Mouse (Mus musculus) lung, postnatal 0 days (tissue): ENCODE results near the gene Gpx8. TPM values are rescaled to one million over a fixed set of nuclear protein-coding genes. Genes with fewer than 3 reads are reported as not detected.

Source experiments
- ATAC-seq: fragments of 200-750 bp; cut with Nextera tagmentation; 2 replicates; pipeline ENCODE4 v1.8.0; 2017; ENCODE audit warnings: moderate library complexity
- DNase-seq: peaks from one replicate; pipeline ENCODE4 v3.0.0-alpha.2; 2016; ENCODE audit warnings: low spot score
- H3K27ac ChIP-seq: fragments of 300-500 bp; sonication (generic); 2 replicates; pipeline ENCODE4 v1.5.1; 2014; ENCODE audit warnings: antibody characterized with exemption, mild to moderate bottlenecking, low read length, mixed read lengths
- H3K27me3 ChIP-seq: fragments of 300-500 bp; sonication (generic); replicated peaks from 2 replicates; pipeline ENCODE4 v1.6.1; 2014; ENCODE audit warnings: low read length, mixed read lengths; ENCODE audit not compliant: insufficient read depth
- H3K36me3 ChIP-seq: fragments of 300-500 bp; sonication (generic); 2 replicates; pipeline ENCODE4 v1.6.1; 2014; ENCODE audit warnings: low read length, mixed read lengths; ENCODE audit not compliant: insufficient read depth
- H3K4me1 ChIP-seq: fragments of 300-500 bp; sonication (generic); 2 replicates; pipeline ENCODE4 v1.6.1; 2014; ENCODE audit warnings: antibody characterized with exemption, low read depth, low read length, mixed read lengths; ENCODE audit not compliant: insufficient read depth
- H3K4me2 ChIP-seq: fragments of 300-500 bp; sonication (generic); replicated peaks from 2 replicates; pipeline ENCODE4 v1.6.1; 2014; ENCODE audit warnings: low read depth, mild to moderate bottlenecking, low read length, moderate library complexity, mixed read lengths
- H3K4me3 ChIP-seq: fragments of 300-500 bp; sonication (generic); 2 replicates; pipeline ENCODE4 v1.5.1; 2014; ENCODE audit warnings: low read depth, low read length
- H3K9ac ChIP-seq: fragments of 300-500 bp; sonication (generic); replicated peaks from 2 replicates; pipeline ENCODE4 v1.6.1; 2014; ENCODE audit warnings: low read depth, mild to moderate bottlenecking
- H3K9me3 ChIP-seq: fragments of 300-500 bp; sonication (generic); 2 replicates; pipeline ENCODE4 v1.6.1; 2016; ENCODE audit warnings: low read length, mixed read lengths
- CTCF ChIP-seq: IDR thresholded peaks from 2 replicates; pipeline ENCODE4 v1.5.1; 2016; ENCODE audit warnings: antibody characterized with exemption, mild to moderate bottlenecking
- EP300 ChIP-seq: IDR thresholded peaks from 2 replicates; pipeline ENCODE4 v1.6.1; 2016; ENCODE audit warnings: antibody characterized with exemption, mild to moderate bottlenecking, control low read depth
- WGBS: fragments of 180-500 bp; shearing (Covaris S2); extraction: QIAGEN DNeasy Blood & Tissue Kit; methylation state at CpG from one replicate; pipeline ENCODE4 v1.1.7; 2014; 5-methylcytosine and 5-hydroxymethylcytosine counted together
- polyA plus RNA-seq: library from polyadenylated mRNA; unstranded; fragments of >200 nt; fragmentation: Nextera tagmentation; extraction: Ambion mirVana; gene quantifications from 2 replicates; pipeline ENCODE4 v1.2.1, GENCODE M21; 2015

The Gpx8 gene
- polyA plus RNA-seq, 1 experiment from 2014 or later = 132 TPM

GRCm38 (mm10) chr13:113012683-113013082, 33.5 kb downstream of the Gpx8 start:
- Histone ChIP-seq H3K9me3 (no peaks in the 10 kb centered on the region), H3K9ac (no peak overlapping the region), H3K27me3 (no peaks in the 10 kb centered on the region), H3K4me2 (peak overlapping the region; percentile 51), H3K36me3 (no peaks in the 10 kb centered on the region), H3K4me1 (no peaks in the 10 kb centered on the region), H3K4me3 (no peak overlapping the region), H3K27ac (no peak overlapping the region)
- DNase-seq (no peak), ATAC-seq (no peak)
- TF ChIP-seq EP300 (no peak), CTCF (no peak)
- WGBS = 69% methylated on average over 6 of the region's 6 CpGs

GRCm38 (mm10) chr13:113000576-113001318, 45.5 kb downstream of the Gpx8 start:
- no peaks in the 10 kb centered on the region for H3K9me3 ChIP-seq
- peak overlapping the region; percentile 49; the same call in 1 of the 2 replicates for H3K27ac ChIP-seq
- no peak overlapping the region for H3K4me3 ChIP-seq
- no peak overlapping the region for H3K4me2 ChIP-seq
- DNase-seq (peak; percentile 88), ATAC-seq (peak; percentile 97)
- TF ChIP-seq EP300 (peak; percentile 50; the same call in 1 of the 2 replicates), CTCF (no peak)
- H3K4me1 ChIP-seq = peaks cover 7% of the 10 kb centered on the region; the same call in 1 of the 2 replicates
- peaks cover 24% of the 10 kb centered on the region for H3K27me3 ChIP-seq
- no peak overlapping the region for H3K9ac ChIP-seq
- H3K36me3 ChIP-seq = no peaks in the 10 kb centered on the region
- WGBS = 37% methylated on average over 9 of the region's 9 CpGs

- Histone ChIP-seq H3K9me3 (no peaks in the 10 kb centered on the region), H3K4me2 (no peak overlapping the region), H3K9ac (no peak overlapping the region), H3K4me1 (peaks cover 7% of the 10 kb centered on the region; the same call in 1 of the 2 replicates), H3K27me3 (peaks cover 25% of the 10 kb centered on the region), H3K27ac (peak overlapping the region; percentile 49; the same call in 1 of the 2 replicates), H3K36me3 (no peaks in the 10 kb centered on the region), H3K4me3 (no peak overlapping the region)
- WGBS = 33% methylated on average over 3 of the region's 3 CpGs
- DNase-seq (no peak), ATAC-seq (peak; percentile 36; the same call in 1 of the 2 replicates)
- TF ChIP-seq EP300 (no peak), CTCF (no peak)
Measured at GRCm38 (mm10) chr13:113000090-113000489, 46.1 kb downstream of the Gpx8 start.

DNA sequence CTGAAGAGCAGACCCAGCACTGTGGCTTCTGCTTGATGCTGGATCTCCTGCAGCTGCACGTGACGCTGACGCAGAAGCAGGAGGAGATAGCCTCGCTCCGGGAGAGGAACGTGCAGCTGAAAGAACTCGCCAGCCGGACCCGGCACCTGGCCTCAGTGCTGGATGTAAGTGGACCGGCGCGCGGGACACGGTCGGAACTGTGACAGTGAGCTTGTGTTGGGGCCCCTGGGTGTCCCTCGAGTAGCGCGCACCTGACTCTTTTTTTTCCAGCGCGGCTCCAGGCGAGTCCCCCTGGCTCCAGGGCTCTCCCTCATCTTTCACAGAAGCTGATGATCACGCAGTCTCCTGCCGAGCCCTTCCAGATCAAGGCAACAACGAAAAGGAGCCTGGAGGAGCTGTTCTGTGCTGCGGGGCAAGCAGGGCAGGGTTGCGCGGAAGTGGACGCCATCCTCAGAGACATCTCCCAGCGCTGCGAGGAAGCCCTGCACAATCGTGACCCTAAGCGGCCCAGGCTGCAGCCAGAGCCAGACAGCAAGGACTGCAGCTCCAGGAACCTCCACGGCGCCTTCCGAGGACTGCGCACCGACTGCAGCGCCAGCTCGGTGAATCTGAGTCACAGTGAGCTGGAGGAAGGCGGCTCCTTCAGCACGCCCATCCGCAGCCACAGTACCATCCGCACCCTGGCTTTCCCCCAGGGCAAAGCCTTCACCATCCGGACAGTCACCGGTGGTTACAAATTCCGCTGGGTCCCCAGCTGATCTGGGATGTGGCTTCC, 47.6 kb downstream of the Gpx8 start:
- H3K9ac ChIP-seq = no peak overlapping the region
- H3K27me3 ChIP-seq = peaks cover 40% of the 10 kb centered on the region
- peak overlapping the region; percentile 27 for H3K4me3 ChIP-seq
- peak overlapping the region; percentile 59 for H3K4me2 ChIP-seq
- TF ChIP-seq EP300 = no peak
- no peaks in the 10 kb centered on the region for H3K9me3 ChIP-seq
- ATAC-seq (peak; percentile 9), DNase-seq (no peak)
- H3K27ac ChIP-seq = no peak overlapping the region
- WGBS = 1% methylated on average over 46 of the region's 46 CpGs
- H3K4me1 ChIP-seq = peaks cover 9% of the 10 kb centered on the region; the same call in 1 of the 2 replicates
- H3K36me3 ChIP-seq = no peaks in the 10 kb centered on the region

GRCm38 (mm10) chr13:112997369-112997768, 48.8 kb downstream of the Gpx8 start:
- DNase-seq (no peak), ATAC-seq (no peak)
- no peaks in the 10 kb centered on the region for H3K36me3 ChIP-seq
- no peak overlapping the region for H3K4me3 ChIP-seq
- peaks cover 11% of the 10 kb centered on the region; the same call in 1 of the 2 replicates for H3K4me1 ChIP-seq
- peaks cover 50% of the 10 kb centered on the region for H3K27me3 ChIP-seq
- no peak overlapping the region for H3K27ac ChIP-seq
- 75% methylated on average over 6 of the region's 6 CpGs for WGBS
- no peak overlapping the region for H3K4me2 ChIP-seq
- TF ChIP-seq CTCF (no peak), EP300 (no peak)
- no peaks in the 10 kb centered on the region for H3K9me3 ChIP-seq
- no peak overlapping the region for H3K9ac ChIP-seq

GRCm38 (mm10) chr13:112996407-112996806, 49.8 kb downstream of the Gpx8 start:
- no peaks in the 10 kb centered on the region for H3K9me3 ChIP-seq
- H3K36me3 ChIP-seq = no peaks in the 10 kb centered on the region
- no peak overlapping the region for H3K9ac ChIP-seq
- ATAC-seq (no peak), DNase-seq (no peak)
- TF ChIP-seq EP300 = no peak
- TF ChIP-seq CTCF = no peak
- H3K27me3 ChIP-seq = peaks cover 54% of the 10 kb centered on the region
- no peak overlapping the region for H3K27ac ChIP-seq
- WGBS = 48% methylated on average over 4 of the region's 4 CpGs
- no peak overlapping the region for H3K4me2 ChIP-seq
- peaks cover 11% of the 10 kb centered on the region; the same call in 1 of the 2 replicates for H3K4me1 ChIP-seq
- no peak overlapping the region for H3K4me3 ChIP-seq
